Mouse (Mus musculus) spleen, adult 2 months (tissue): Measurements from ENCODE around the gene Gdf7. TPM values are rescaled to one million over a fixed set of nuclear protein-coding genes. Genes with fewer than 3 reads are reported as not detected.

ENCODE experiments used
- DNase-seq, 2 experiments: peaks; one replicate each; pipeline versions ENCODE4 v3.0.0 to v3.0.0-alpha.2; 2012 to 2021; ENCODE audit warnings: low spot score in 2 of 2, low read depth in 1 of 2
- H3K27ac ChIP-seq: fragments of 200-500 bp; 2 replicates; pipeline ENCODE4 v1.5.1; 2012; ENCODE audit warnings: low read length, inconsistent platforms; ENCODE audit not compliant: insufficient read depth
- H3K27me3 ChIP-seq: fragments of 200-500 bp; 2 replicates; pipeline ENCODE4 v1.6.1; 2012; ENCODE audit warnings: mild to moderate bottlenecking, moderate library complexity, low read length, inconsistent platforms; ENCODE audit not compliant: control insufficient read depth, insufficient read depth
- H3K36me3 ChIP-seq: fragments of 200-500 bp; 2 replicates; pipeline ENCODE4 v1.6.1; 2012; ENCODE audit warnings: mild to moderate bottlenecking, low read length, inconsistent platforms; ENCODE audit not compliant: control insufficient read depth, insufficient read depth
- H3K4me1 ChIP-seq: fragments of 200-500 bp; 2 replicates; pipeline ENCODE4 v1.6.1; 2011; ENCODE audit warnings: inconsistent platforms; ENCODE audit not compliant: control insufficient read depth, insufficient read depth, insufficient read length
- H3K4me3 ChIP-seq: fragments of 200-500 bp; 2 replicates; pipeline ENCODE4 v1.5.1; 2011; ENCODE audit warnings: mild to moderate bottlenecking, inconsistent platforms; ENCODE audit not compliant: insufficient read depth, insufficient read length; ENCODE audit errors: extremely low read depth
- CTCF ChIP-seq: fragments of 200-500 bp; IDR thresholded peaks from 2 replicates; pipeline ENCODE4 v1.5.1; 2011; ENCODE audit warnings: mild to moderate bottlenecking, inconsistent platforms; ENCODE audit not compliant: insufficient read depth, insufficient read length, insufficient replicate concordance; ENCODE audit errors: extremely low read depth
- POLR2A ChIP-seq: fragments of 200-500 bp; IDR thresholded peaks from 2 replicates; pipeline ENCODE4 v1.6.1; 2011; ENCODE audit warnings: low read depth, low read length, inconsistent platforms
- WGBS: fragments of 180-500 bp; shearing (Covaris S2); methylation state at CpG from one replicate; pipeline ENCODE4 v1.1.7; 2018; 5-methylcytosine and 5-hydroxymethylcytosine counted together
- polyA plus RNA-seq: library from polyadenylated mRNA; depleted of rRNA; stranded (reverse); fragments of >200 nt; gene quantifications from 2 replicates; pipeline ENCODE4 v1.2.3, GENCODE M21; 2012

Gdf7 gene
- polyA plus RNA-seq, 1 experiment: not detected

DNA sequence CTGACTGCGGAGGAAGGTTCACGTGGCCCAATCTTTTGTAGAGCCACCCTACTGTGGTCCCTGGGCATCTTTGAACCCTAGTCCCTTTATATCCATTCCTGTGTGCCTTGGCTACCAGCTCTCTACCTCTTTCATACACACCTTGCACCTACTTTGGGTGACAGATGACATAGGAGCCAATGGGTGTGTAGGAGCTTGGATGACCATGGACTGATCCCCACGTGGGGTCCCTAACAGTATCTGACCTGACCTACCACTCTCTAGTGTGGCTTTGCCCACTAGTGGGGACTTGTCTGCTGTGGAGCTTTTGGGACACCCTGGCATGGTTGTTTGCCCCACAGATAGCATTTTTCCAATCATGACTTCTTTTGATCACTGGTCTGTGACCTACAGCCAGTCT, 41.6 kb upstream of the Gdf7 start:
- DNase-seq: no peak
- no peak for TF ChIP-seq POLR2A
- no peak for TF ChIP-seq CTCF
- Histone ChIP-seq H3K27me3 (no peaks in the 10 kb centered on the region), H3K4me3 (no peak overlapping the region), H3K4me1 (peaks cover 17% of the 10 kb centered on the region; the same call in 1 of the 2 replicates), H3K27ac (no peak overlapping the region), H3K36me3 (peaks cover 1% of the 10 kb centered on the region; the same call in 1 of the 2 replicates)
- WGBS: 92% methylated on average over 3 of the region's 3 CpGs

GRCm38 (mm10) chr12:8341008-8341407, 39.3 kb upstream of the Gdf7 start:
- 76% methylated on average over 6 of the region's 6 CpGs for WGBS
- Histone ChIP-seq H3K4me3 (no peak overlapping the region), H3K27me3 (no peaks in the 10 kb centered on the region), H3K36me3 (peaks cover 5% of the 10 kb centered on the region), H3K27ac (no peak overlapping the region), H3K4me1 (peaks cover 11% of the 10 kb centered on the region; the same call in 1 of the 2 replicates)
- no peak for TF ChIP-seq POLR2A
- TF ChIP-seq CTCF: no peak
- DNase-seq: no peak

- peaks cover 4% of the 10 kb centered on the region; the same call in 1 of the 2 replicates for H3K4me1 ChIP-seq
- H3K4me3 ChIP-seq: no peak overlapping the region
- no peak for TF ChIP-seq CTCF
- no peak for TF ChIP-seq POLR2A
Measured at GRCm38 (mm10) chr12:8339591-8340319, 38.0 kb upstream of the Gdf7 start.

GRCm38 (mm10) chr12:8338918-8339317, 37.2 kb upstream of the Gdf7 start:
- 95% methylated on average over 8 of the region's 8 CpGs for WGBS
- Histone ChIP-seq H3K27ac (no peak overlapping the region), H3K4me3 (no peak overlapping the region), H3K27me3 (no peaks in the 10 kb centered on the region), H3K4me1 (no peaks in the 10 kb centered on the region), H3K36me3 (peaks cover 5% of the 10 kb centered on the region)
- TF ChIP-seq POLR2A (no peak), CTCF (no peak)
- no peak for DNase-seq

More at GRCm38 (mm10) chr12:8339591-8340319, 38.0 kb upstream of the Gdf7 start:
- no peaks in the 10 kb centered on the region for H3K27me3 ChIP-seq
- H3K27ac ChIP-seq: no peak overlapping the region
- 77% methylated on average over 13 of the region's 13 CpGs for WGBS
- peaks cover 5% of the 10 kb centered on the region for H3K36me3 ChIP-seq
- DNase-seq: no peak

- no peak for TF ChIP-seq POLR2A
- TF ChIP-seq CTCF: no peak
- H3K36me3 ChIP-seq: peaks cover 5% of the 10 kb centered on the region
- H3K27ac ChIP-seq: no peak overlapping the region
- no peak for DNase-seq
- 80% methylated on average over 4 of the region's 4 CpGs for WGBS
- H3K4me3 ChIP-seq: no peak overlapping the region
- H3K27me3 ChIP-seq: no peaks in the 10 kb centered on the region
- H3K4me1 ChIP-seq: no peaks in the 10 kb centered on the region
Measured at GRCm38 (mm10) chr12:8338491-8338890, 36.7 kb upstream of the Gdf7 start.

- TF ChIP-seq POLR2A: no peak
- no peak for TF ChIP-seq CTCF
- Histone ChIP-seq H3K4me3 (no peak overlapping the region), H3K4me1 (no peaks in the 10 kb centered on the region), H3K27me3 (no peaks in the 10 kb centered on the region), H3K36me3 (peaks cover 5% of the 10 kb centered on the region), H3K27ac (no peak overlapping the region)
- DNase-seq: no peak
- WGBS: 83% methylated on average over 12 of the region's 12 CpGs
Measured at GRCm38 (mm10) chr12:8337286-8338060, 35.7 kb upstream of the Gdf7 start.
